Mouse (Mus musculus) liver, postnatal 0 days (tissue): Measurements from ENCODE around the gene Ttf1. TPM values are rescaled to one million over a fixed set of nuclear protein-coding genes. Genes with fewer than 3 reads are reported as not detected.
A peak's percentile ranks its signal among the peaks of the same experiment; 100 is the strongest.

Experiments used
- ATAC-seq: fragments of 200-750 bp; cut with Nextera tagmentation; 2 replicates; pipeline ENCODE4 v1.8.0; 2017; ENCODE audit warnings: mild to moderate bottlenecking, moderate library complexity
- DNase-seq: peaks from one replicate; pipeline ENCODE4 v3.0.0-alpha.2; 2016
- H3K27ac ChIP-seq: fragments of 300-500 bp; sonication (generic); 2 replicates; pipeline ENCODE4 v1.5.1; 2014; ENCODE audit warnings: antibody characterized with exemption, moderate library complexity, mild to moderate bottlenecking, low read depth
- H3K27me3 ChIP-seq: fragments of 300-500 bp; sonication (generic); 2 replicates; pipeline ENCODE4 v1.6.1; 2014; ENCODE audit warnings: low read length, control low read depth, mixed read lengths; ENCODE audit not compliant: insufficient read depth
- H3K36me3 ChIP-seq: fragments of 300-500 bp; sonication (generic); replicated peaks from 2 replicates; pipeline ENCODE4 v1.6.1; 2014; ENCODE audit warnings: mild to moderate bottlenecking, control low read depth, low read length, moderate library complexity, mixed read lengths; ENCODE audit not compliant: insufficient read depth
- H3K4me1 ChIP-seq: fragments of 300-500 bp; sonication (generic); 2 replicates; pipeline ENCODE4 v1.6.1; 2014; ENCODE audit warnings: antibody characterized with exemption, mild to moderate bottlenecking, control low read depth; ENCODE audit not compliant: insufficient read depth
- H3K4me2 ChIP-seq: fragments of 300-500 bp; sonication (generic); 2 replicates; pipeline ENCODE4 v1.6.1; 2014; ENCODE audit warnings: low read depth, mild to moderate bottlenecking, low read length, moderate library complexity, mixed read lengths
- H3K4me3 ChIP-seq: fragments of 300-500 bp; sonication (generic); 2 replicates; pipeline ENCODE4 v1.5.1; 2014; ENCODE audit warnings: low read depth, low read length
- H3K9ac ChIP-seq: fragments of 300-500 bp; sonication (generic); replicated peaks from 2 replicates; pipeline ENCODE4 v1.6.1; 2014; ENCODE audit warnings: mild to moderate bottlenecking, moderate library complexity
- H3K9me3 ChIP-seq: fragments of 300-500 bp; sonication (generic); 2 replicates; pipeline ENCODE4 v1.6.1; 2016; ENCODE audit warnings: mild to moderate bottlenecking, control low read depth, low read length, mixed read lengths
- CTCF ChIP-seq: sonication (generic); IDR thresholded peaks from 2 replicates; pipeline ENCODE4 v1.5.1; 2016; ENCODE audit warnings: antibody characterized with exemption, low read depth
- EP300 ChIP-seq: IDR thresholded peaks from 2 replicates; pipeline ENCODE4 v1.6.1; 2016; ENCODE audit warnings: antibody characterized with exemption, low read depth, mild to moderate bottlenecking
- WGBS: fragments of 180-500 bp; shearing (Covaris S2); extraction: QIAGEN DNeasy Blood & Tissue Kit; methylation state at CpG from one replicate; pipeline ENCODE4 v1.1.7; 2014; ENCODE audit not compliant: insufficient replicate concordance; 5-methylcytosine and 5-hydroxymethylcytosine counted together
- polyA plus RNA-seq: library from polyadenylated mRNA; unstranded; fragments of >200 nt; fragmentation: Nextera tagmentation; extraction: Ambion mirVana; gene quantifications from 2 replicates; pipeline ENCODE4 v1.2.1, GENCODE M21; 2015

Ttf1 gene
- polyA plus RNA-seq, 1 experiment from 2014 or later: 3.0 TPM

DNA sequence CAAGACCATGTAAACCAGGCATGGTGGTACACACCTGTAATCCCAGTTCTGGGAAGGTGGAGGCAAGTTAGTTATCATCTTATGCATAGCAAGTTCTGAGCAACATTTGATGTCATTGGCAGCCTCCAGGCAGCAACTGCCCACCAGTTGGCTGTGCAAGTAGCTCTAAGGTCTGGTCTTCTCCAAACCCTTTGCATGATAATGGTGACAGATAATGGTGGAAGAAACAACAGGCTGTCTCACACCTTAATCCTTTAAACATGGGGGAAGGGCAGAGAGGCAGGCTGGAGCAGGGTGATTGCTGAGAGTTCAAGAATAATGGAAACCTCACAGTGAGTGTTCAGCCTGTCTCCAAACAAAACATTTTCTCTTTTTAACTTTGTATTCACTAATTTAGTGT, 60.9 kb downstream of the Ttf1 start:
- H3K36me3 ChIP-seq: no peaks in the 10 kb centered on the region
- no peak for ATAC-seq

DNA sequence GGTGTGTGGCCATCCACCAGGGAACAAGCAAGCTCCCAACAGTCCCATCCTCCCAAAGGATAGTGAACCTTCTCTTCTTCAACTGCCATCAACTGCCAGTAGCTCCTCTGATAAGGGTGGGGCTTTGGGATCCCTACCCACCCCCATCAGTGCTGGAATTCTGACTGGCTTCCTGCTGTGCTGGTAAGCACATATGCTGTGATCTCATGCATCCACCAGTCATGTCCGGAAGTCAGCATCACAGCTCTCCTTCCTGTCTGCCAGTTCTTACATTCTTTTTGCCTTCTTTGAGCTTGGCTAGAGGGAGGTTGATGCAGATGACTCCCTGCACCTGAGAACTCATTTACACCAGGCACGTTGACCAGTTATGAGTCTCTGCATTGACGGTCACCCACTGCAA, 62.4 kb downstream of the Ttf1 start:
- no peak for DNase-seq
- Histone ChIP-seq H3K4me1 (peaks cover 16% of the 10 kb centered on the region), H3K9me3 (no peaks in the 10 kb centered on the region), H3K4me2 (no peak overlapping the region), H3K9ac (no peak overlapping the region), H3K36me3 (no peaks in the 10 kb centered on the region), H3K27me3 (no peaks in the 10 kb centered on the region), H3K27ac (peak overlapping the region; percentile 8; the same call in 1 of the 2 replicates), H3K4me3 (no peak overlapping the region)
- TF ChIP-seq CTCF: no peak
- TF ChIP-seq EP300: no peak
- WGBS: 49% methylated on average over 3 of the region's 3 CpGs
- no peak for ATAC-seq

More for the DNA sequence above, 60.9 kb downstream of the Ttf1 start:
- DNase-seq: no peak
- Histone ChIP-seq H3K27ac (no peak overlapping the region), H3K4me3 (no peak overlapping the region), H3K9me3 (no peaks in the 10 kb centered on the region), H3K27me3 (no peaks in the 10 kb centered on the region), H3K4me1 (peaks cover 8% of the 10 kb centered on the region; the same call in 1 of the 2 replicates), H3K4me2 (no peak overlapping the region), H3K9ac (no peak overlapping the region)
- TF ChIP-seq CTCF (no peak), EP300 (no peak)

DNA sequence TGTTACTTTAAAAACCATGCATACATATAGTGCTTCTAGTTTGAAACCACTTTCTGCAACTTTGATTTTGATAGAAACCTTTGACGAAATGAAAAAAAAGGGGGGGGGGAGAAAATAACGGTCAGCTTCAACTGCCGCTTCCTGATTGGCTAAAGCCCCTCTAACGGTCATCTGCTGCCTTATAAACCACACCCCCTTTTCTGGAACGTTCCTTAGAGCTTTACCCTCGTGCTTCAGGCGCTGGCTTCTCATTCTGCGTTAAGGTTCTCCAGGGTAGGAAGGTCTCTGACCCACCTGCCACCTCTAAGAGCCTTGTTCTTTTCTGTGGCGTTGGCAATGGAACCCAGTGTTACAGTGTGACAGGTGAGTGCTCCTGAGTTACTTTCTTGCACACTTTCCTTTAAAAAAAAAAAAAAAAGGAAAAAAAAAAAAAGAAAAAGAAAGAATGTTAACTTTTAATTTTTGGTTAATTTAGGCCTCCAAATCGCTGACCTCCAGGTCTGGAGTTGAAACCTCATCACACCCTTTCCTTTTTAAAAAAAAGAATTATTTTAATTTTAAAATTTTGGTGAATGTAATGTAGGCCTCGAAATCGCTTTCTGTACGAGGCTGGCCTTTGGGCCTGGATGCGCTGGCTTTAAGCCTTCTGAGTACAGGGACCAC, 64.0 kb downstream of the Ttf1 start, which contains the start of gene Setx:
Gene Setx (plus strand): TSS at position 275 of the 663 bp plus-strand sequence.
- Histone ChIP-seq H3K36me3 (0 out of 2 replicates have a peak, but pooled peaks cover 3% of the 10 kb centered on the region), H3K9me3 (no peaks in the 10 kb centered on the region), H3K4me1 (peaks cover 16% of the 10 kb centered on the region), H3K27ac (peak within 1 kb of the TSS; percentile 98), H3K27me3 (no peaks in the 10 kb centered on the region), H3K9ac (peak within 1 kb of the TSS; percentile 93), H3K4me3 (peak within 1 kb of the TSS; percentile 92), H3K4me2 (peak within 1 kb of the TSS; percentile 93)
- ATAC-seq: no peak
- DNase-seq: no peak
- WGBS: 64% methylated on average over 14 of the region's 14 CpGs
- TF ChIP-seq EP300 (no peak), CTCF (no peak)

DNA sequence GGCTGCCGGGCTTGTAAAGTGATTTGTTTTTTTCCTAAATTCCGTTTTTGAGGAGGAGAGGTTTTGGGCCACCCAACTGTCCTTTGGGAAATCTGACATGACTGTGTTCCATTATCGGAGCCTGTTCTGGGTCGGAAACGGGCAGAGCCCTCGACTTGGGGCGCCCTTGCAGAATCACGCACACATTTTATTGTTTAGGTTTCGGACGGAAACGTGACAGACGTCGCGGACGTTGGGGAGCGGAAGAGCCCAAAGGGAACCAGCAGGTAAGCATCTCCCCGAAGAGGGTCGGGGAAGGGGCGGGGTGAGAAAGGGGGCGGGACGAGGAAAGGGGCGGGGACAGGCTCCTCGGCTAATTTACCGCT, 64.5 kb downstream of the Ttf1 start:
- peaks cover 5% of the 10 kb centered on the region; the same call in 1 of the 2 replicates for H3K36me3 ChIP-seq
- ATAC-seq: no peak
- peaks cover 16% of the 10 kb centered on the region for H3K4me1 ChIP-seq
- peak overlapping the region; percentile 98 for H3K27ac ChIP-seq
- peak overlapping the region; percentile 58 for H3K9ac ChIP-seq
- TF ChIP-seq EP300 (no peak), CTCF (no peak)
- no peak for DNase-seq
- H3K4me2 ChIP-seq: peak overlapping the region; percentile 93
- WGBS: 1% methylated on average over 24 of the region's 24 CpGs
- no peaks in the 10 kb centered on the region for H3K9me3 ChIP-seq
- H3K4me3 ChIP-seq: peak overlapping the region; percentile 92
- H3K27me3 ChIP-seq: no peaks in the 10 kb centered on the region

DNA sequence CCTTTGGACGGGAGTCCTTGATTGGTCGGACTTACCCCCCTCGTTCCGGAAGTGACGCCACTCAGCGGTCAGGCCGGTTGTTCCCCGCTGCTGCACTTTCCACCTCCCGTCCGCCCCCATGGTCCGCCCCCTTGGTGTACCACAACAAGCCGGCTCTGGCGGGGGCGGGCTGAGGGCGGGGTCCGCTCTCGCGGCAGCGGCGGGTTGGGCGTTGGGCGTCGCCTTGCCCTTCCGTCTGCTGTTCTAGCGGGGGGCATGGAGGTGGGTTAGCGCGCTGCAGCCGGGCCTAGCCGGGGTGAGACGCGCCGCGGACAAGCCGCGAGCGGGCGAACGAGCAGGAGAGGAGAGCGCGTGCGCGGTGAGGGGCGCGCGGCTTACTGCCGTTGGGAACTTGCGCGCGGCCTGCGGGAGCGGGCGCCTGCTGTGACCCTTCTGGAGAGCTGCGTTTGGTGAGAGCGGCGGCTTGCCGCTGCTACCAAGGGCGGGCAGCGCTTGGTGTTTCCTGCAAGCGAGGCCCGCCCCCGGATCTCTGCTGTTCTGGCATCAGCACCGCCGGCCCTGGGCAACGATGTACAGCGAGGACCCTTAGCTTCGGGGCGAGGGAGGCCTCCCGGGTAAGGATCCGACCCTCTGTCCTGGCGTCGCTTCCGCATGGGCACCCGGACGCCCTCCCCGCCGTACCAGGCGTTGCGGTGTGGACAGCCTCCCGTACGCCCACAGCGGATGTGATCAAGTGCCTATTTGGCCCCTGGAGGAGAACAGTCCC, 65.1 kb downstream of the Ttf1 start:
- peak; percentile 53; the same call in 1 of the 2 replicates for TF ChIP-seq EP300
- peak; percentile 13; the same call in 1 of the 2 replicates for TF ChIP-seq CTCF
- H3K36me3 ChIP-seq: peaks cover 11% of the 10 kb centered on the region
- peak overlapping the region; percentile 93 for H3K4me2 ChIP-seq
- 1% methylated on average over 71 of the region's 81 CpGs for WGBS
- DNase-seq (peak; percentile 100), ATAC-seq (peak; percentile 98)
- peaks cover 16% of the 10 kb centered on the region for H3K4me1 ChIP-seq
- H3K27ac ChIP-seq: peak overlapping the region; percentile 98
- H3K9me3 ChIP-seq: no peaks in the 10 kb centered on the region
- H3K9ac ChIP-seq: peak overlapping the region; percentile 93
- H3K4me3 ChIP-seq: peak overlapping the region; percentile 92
- no peaks in the 10 kb centered on the region for H3K27me3 ChIP-seq

DNA sequence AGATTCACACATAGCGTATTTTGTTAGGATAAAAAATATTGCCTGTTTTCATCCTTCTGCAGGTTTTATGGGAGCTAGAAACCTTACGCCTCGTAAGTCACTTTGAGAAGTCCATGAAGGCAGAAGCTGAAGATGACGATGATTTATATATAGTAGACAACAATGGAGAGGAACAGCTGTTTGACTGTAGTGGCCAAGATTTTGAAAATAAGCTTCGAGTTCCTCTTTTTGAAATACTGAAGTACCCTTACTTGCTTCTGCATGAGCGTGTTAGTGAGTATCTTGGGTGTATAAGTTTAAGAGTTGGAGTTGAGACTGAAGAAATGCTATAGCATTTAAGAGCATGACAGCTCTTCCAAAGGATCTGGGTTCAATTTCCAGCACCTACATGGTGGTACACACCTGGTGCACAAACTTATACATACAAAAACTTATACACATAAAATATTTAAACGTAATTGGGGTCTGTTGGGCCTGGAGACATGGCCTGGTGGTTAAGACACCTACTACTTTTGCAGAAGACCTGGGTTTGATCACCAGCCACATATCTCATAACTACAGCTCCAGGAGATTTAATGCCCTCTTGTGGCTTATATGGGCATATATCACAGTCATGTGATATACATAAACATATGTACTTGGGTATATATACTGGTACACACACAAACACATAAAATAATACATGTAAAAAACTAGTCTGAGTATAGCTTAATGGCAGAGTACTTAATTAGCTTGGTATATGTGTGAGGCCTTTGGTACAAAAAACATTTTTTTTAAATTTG, 70.2 kb downstream of the Ttf1 start:
- Histone ChIP-seq H3K4me1 (peaks cover 12% of the 10 kb centered on the region), H3K36me3 (peaks cover 26% of the 10 kb centered on the region), H3K27me3 (no peaks in the 10 kb centered on the region), H3K4me3 (no peak overlapping the region), H3K9me3 (no peaks in the 10 kb centered on the region), H3K9ac (no peak overlapping the region), H3K27ac (no peak overlapping the region), H3K4me2 (no peak overlapping the region)
- no peak for TF ChIP-seq EP300
- TF ChIP-seq CTCF: peak; percentile 38
- no peak for DNase-seq
- 70% methylated on average over 7 of the region's 7 CpGs for WGBS
- no peak for ATAC-seq
